ENCODE assay signal across 9 mouse cellular contexts in the genomic region with DNA sequence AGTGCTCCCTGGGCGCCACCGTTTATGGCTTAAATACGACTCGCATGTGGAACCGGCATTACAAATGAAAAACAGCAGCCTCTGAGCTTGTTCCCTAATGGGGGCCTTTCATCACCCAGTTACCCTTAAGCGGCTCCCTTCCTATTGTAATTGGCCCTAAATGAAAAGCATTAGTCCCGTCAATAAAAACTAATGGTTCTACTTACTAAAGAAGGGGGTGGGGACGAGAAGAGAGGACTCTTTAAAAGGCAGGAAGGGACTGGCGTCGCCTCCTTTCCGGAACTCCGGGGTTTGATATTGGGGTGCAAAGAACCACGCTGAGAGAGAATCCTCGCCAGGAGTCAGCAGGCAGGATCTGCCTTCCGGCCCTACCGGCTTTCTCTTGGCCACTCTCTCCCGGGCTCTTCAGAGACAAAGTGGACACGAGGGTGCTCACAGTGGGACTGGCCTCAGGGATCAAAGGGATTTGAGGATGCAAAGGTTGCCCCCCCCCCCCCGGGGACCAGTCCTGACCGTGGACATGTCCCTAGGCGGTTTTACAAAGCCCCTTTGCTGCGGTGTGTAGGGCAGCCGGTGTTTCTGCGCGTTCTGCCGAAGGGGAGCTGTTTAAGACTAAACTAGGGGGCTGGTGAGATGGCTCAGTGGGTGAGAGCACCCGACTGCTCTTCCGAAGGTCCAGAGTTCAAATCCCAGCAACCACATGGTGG.
A peak's percentile ranks its signal among the peaks of the same experiment; 100 is the strongest.
DNase-seq lines count a peak whose midpoint lies in the region; ATAC-seq and TF ChIP-seq lines count a peak whose summit lies in the region.
"Had no signal": no experiment of that assay in that cellular context is flagged by ENCODE, and none has a peak within 500 bp of the region (broad histone marks: within the 10 kb centered on the region; RNA-seq: fewer than 3 reads in every experiment).

No protein-coding gene starts in this region.

- H3K27ac ChIP-seq in layer of hippocampus, adult 2 months, result no peak overlapping the region
- H3K27ac ChIP-seq in forebrain, embryonic 15.5 days (replicated peaks), result no peak overlapping the region
- no peak overlapping the region for H3K27ac ChIP-seq in limb, embryonic 15.5 days
- H3K27ac ChIP-seq in stomach, postnatal 0 days (replicated peaks), result no peak overlapping the region

- no peak for TF ChIP-seq EP300 in stomach, postnatal 0 days (optimal IDR thresholded peaks at IDR 0.05)

- no peak for DNase-seq in layer of hippocampus, adult 2 months (ENCODE audit: low spot score in 2 of 2)
- DNase-seq in layer of hippocampus, postnatal 36 days, result no peak
- DNase-seq in stomach, postnatal 0 days (ENCODE audit: low spot score), result no peak
- no peak for DNase-seq in frontal cortex, postnatal 14 days (ENCODE audit: low spot score in 2 of 2)
- no peak for DNase-seq in thymus, postnatal 36 days
- DNase-seq in ovary, postnatal 36 days (ENCODE audit: low spot score), result no peak

- no peaks in the 10 kb centered on the region for H3K36me3 ChIP-seq in forebrain, embryonic 15.5 days
- H3K36me3 ChIP-seq in limb, embryonic 15.5 days, result no peaks in the 10 kb centered on the region
- H3K36me3 ChIP-seq in stomach, postnatal 0 days (ENCODE audit: control insufficient read depth, insufficient read depth, low read length), result no peaks in the 10 kb centered on the region
- H3K36me3 ChIP-seq: G1E had no signal

- ATAC-seq in forebrain, embryonic 15.5 days (replicated peaks), result no peak
- ATAC-seq in limb, embryonic 15.5 days (ENCODE audit: insufficient number of reproducible peaks, low FRiP score, low TSS enrichment, low read depth), result no peak
- no peak for ATAC-seq in stomach, postnatal 0 days (ENCODE audit: low FRiP score, low TSS enrichment)

- no peaks in the 10 kb centered on the region for H3K9me3 ChIP-seq in forebrain, embryonic 15.5 days
- no peaks in the 10 kb centered on the region for H3K9me3 ChIP-seq in limb, embryonic 15.5 days
- no peaks in the 10 kb centered on the region for H3K9me3 ChIP-seq in stomach, postnatal 0 days (ENCODE audit: control insufficient read depth, low read length)

- H3K4me2 ChIP-seq in forebrain, embryonic 15.5 days (replicated peaks), result peak overlapping the region; percentile 41
- H3K4me2 ChIP-seq in limb, embryonic 15.5 days, result peak overlapping the region; percentile 38
- 0 out of 2 replicates have a peak overlapping the region, but pooled peaks have one; percentile 17 for H3K4me2 ChIP-seq in stomach, postnatal 0 days (replicated peaks; ENCODE audit: low read depth)

- peaks cover 8% of the 10 kb centered on the region for H3K4me1 ChIP-seq in forebrain, embryonic 15.5 days
- peaks cover 16% of the 10 kb centered on the region for H3K4me1 ChIP-seq in limb, embryonic 15.5 days
- no peaks in the 10 kb centered on the region for H3K4me1 ChIP-seq in stomach, postnatal 0 days (replicated peaks; ENCODE audit: control insufficient read depth, insufficient read depth)

- WGBS in forebrain, embryonic 15.5 days, result 2% methylated on average over 28 of the region's 28 CpGs
- WGBS in limb, embryonic 15.5 days, result 3% methylated on average over 28 of the region's 28 CpGs
- WGBS in stomach, postnatal 0 days, result 8% methylated on average over 28 of the region's 28 CpGs

- peak overlapping the region; percentile 23; the same call in 1 of the 2 replicates for H3K4me3 ChIP-seq in layer of hippocampus, adult 2 months
- H3K4me3 ChIP-seq in forebrain, embryonic 15.5 days, result peak overlapping the region; percentile 21
- peak overlapping the region; percentile 13 for H3K4me3 ChIP-seq in limb, embryonic 15.5 days
- no peak overlapping the region; the same call in 1 of the 2 replicates for H3K4me3 ChIP-seq in stomach, postnatal 0 days (ENCODE audit: low read depth, low read length)

- no peak for TF ChIP-seq CTCF in layer of hippocampus, adult 2 months (conservative IDR thresholded peaks at IDR 0.05)
- no peak for TF ChIP-seq CTCF in stomach, postnatal 0 days (IDR thresholded peaks at IDR 0.05; ENCODE audit: low read depth)

- no peak overlapping the region for H3K9ac ChIP-seq in forebrain, embryonic 15.5 days (replicated peaks)
- H3K9ac ChIP-seq in limb, embryonic 15.5 days, result no peak overlapping the region
- H3K9ac ChIP-seq in stomach, postnatal 0 days (ENCODE audit: low read length), result no peak overlapping the region

- H3K27me3 ChIP-seq in forebrain, embryonic 15.5 days, result peaks cover 43% of the 10 kb centered on the region
- H3K27me3 ChIP-seq in limb, embryonic 15.5 days, result peaks cover 36% of the 10 kb centered on the region
- no peaks in the 10 kb centered on the region for H3K27me3 ChIP-seq in stomach, postnatal 0 days (ENCODE audit: control insufficient read depth, insufficient read depth, low read length)
